Mouse (Mus musculus) mature B cell (primary cell): ENCODE measurements around the gene Insig1.

ENCODE experiments used
- in situ Hi-C: fragments of 300-500 bp; cut with MboI; formaldehyde crosslinking; loops from 2 replicates; pipeline ENCODE4 v1.14.3; 2019

The Insig1 gene

GRCm38 (mm10) chr5:28118531-28118925, 47.4 kb downstream of the Insig1 start:
- in situ Hi-C loops, result no loop called here

GRCm38 (mm10) chr5:28119576-28119975, 48.4 kb downstream of the Insig1 start:
- in situ Hi-C loops, result no loop called here

GRCm38 (mm10) chr5:28122491-28123454, 51.6 kb downstream of the Insig1 start:
- in situ Hi-C loops, result no loop called here

GRCm38 (mm10) chr5:28123455-28123825, 52.3 kb downstream of the Insig1 start:
- in situ Hi-C loops, result no loop called here

GRCm38 (mm10) chr5:28124321-28125230, 53.4 kb downstream of the Insig1 start:
- in situ Hi-C loops, result no loop called here
